Mouse (Mus musculus) spleen, postnatal 4 days (tissue): ENCODE data around the gene 5730522E02Rik.

ENCODE experiments used
- DNase-seq, 2 experiments: peaks; one replicate each; pipeline ENCODE4 v3.0.0; 2022; ENCODE audit warnings: low spot score in 2 of 2

The 5730522E02Rik gene

GRCm38 (mm10) chr11:25679856-25680255 is 530.7 kb downstream of the 5730522E02Rik start:
- DNase-seq: no peak

DNA sequence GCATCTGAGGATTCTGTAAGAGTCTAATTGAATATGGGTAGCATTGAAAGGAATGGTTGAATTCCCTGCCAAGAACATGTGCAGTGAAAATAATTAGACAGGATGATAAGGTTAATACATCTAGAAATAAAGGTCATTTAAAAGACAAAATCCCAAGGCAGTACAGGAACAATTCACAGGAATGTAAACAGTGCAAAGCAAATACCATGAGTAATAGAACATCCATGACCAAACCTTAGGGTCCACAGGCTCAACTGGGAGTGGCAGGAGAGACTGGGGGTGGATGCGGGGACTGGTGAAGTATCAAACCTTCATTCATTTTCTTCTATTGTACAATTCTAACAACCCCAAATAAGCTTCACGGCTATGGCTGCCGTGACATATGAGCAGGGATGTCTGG is 536.4 kb downstream of the 5730522E02Rik start:
- no peak for DNase-seq

GRCm38 (mm10) chr11:25670018-25670417 is 540.5 kb downstream of the 5730522E02Rik start:
- no peak for DNase-seq

DNA sequence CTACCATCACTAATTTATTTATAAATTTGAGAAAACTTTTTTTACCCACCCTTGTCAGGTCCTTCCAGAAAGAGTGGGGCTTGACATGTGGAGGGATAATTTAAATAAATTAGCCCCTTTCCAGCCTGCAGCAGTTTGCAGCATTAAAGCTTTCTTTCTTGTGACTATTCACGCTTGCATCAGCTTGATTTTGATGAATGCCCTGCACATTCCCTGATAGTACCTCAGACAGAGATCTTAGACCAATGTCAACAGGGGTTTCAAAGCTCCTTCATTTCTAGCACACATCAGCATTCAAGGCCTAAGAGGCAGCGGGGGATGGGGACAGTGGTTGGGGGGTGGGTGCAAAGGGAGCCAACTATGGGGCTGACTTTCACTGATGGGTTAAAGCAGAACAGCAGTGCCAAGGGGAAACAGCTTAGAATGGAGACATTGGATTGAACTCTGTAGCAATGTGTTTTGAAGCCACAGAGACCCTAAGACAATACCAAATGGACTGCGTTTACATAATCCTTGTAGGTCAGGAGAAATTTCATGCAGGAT is 545.9 kb downstream of the 5730522E02Rik start:
- DNase-seq: no peak

DNA sequence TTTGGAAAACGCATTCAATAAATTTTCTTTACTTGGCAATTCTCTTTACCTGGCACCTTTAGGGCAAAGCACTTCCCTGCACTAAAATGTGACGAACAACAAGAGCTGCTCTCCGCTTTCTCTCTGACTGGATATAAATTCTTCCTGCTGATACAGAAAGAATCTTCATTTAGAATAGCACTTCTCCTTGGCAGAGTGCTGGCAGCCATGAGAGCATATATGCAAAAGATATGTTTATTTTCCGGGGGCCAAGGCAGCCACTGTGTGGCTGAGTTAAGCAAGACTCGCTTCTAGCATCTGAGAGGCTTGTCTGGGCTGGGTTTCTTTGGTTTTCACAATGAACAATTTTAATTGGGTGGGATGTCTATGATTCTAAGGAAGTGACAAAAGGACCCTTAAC is 564.3 kb downstream of the 5730522E02Rik start:
- DNase-seq: no peak

DNA sequence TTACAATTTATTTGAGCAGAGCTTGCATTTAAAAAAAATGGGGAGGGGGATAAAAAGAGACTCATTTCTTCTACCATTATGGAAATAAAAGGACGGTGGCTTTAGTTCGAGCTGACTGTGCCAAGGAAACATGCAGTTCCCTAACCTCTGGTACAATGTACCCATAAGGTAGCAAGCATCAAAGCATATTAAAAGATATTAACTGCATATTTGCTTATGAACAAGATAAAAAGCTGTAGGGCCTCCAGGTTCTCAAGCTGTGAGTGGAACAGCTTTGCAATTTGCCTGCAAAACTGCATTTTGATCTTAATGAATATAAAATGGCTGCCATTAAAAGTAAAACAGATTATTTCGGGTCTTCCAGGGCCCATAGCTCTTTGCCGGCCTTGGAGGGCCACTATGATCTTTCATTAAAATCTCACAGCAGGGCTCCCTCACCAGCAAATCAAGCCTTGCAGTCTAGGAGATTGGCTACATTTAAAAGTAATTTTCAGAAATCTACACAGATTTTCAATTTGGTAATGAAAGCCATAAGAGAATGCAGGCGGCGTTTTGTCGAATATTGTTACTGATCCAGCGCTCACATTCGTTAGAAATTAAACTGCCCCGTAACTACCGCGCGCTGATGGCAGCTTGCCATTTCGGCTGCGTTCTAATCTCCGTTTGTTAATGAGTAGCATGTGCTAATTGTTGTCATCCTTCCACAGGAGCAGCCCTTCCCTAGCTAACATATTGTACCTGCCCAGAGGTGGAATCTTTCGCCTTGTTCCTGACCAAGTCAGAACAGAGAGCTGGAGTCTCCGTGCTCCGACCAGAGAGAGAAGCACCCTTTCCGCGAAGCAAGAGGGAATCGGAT is 565.6 kb downstream of the 5730522E02Rik start:
- DNase-seq: no peak

DNA sequence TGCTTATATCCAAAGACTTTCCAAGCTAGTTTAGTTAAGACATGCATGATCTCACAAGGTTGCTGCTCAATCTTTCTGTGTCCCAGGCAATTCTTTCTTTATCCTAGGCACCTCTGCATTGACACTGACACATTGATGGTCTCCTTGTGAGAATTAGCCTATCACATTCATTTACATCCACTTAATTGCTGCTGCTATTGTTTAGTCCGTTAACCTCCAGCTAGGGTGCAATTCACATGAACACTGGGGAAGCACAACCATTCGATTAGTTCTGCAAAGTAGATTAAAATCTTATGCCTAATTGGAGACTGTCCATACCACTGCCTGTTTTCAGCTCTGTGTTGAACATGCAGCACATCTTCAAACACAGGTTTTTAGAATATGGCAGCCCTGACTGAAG is 603.7 kb downstream of the 5730522E02Rik start:
- no peak for DNase-seq

DNA sequence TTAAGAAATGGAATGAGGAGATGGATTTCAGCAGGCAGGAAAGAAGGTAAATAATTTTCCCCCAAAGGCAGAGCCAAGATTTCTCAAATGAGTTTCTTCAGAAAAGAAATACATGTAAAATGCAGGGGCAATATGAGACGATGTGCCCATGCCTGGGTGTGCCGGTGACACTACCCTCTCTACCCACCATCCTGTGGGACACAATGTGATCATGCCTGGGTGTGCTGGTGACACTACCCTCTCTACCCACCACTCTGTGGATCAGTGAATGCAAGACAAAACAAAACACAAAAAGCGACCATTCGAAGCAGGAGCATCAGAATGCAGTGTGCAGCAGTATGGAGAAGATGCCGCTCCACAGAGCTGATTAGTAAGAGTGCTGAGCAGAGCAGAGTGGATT is 610.5 kb downstream of the 5730522E02Rik start:
- DNase-seq: no peak

DNA sequence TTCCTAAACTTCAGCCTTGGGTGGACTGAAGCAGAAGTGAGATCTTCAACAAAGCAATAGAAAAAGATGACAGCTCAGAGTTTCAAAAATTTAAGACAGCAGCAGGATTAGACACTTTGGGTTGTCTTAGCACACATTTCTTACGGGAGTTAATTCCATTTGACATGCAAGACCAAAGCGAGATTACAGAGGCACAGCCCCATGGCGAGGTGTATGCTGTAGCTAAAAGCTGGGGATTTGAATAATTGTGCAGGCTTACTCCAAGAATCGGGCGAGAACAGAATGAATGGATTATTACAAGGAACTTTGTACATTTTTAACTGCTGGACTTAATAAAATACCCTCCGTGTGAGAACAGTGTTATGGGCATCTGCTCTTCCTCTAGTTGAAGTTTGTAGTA is 615.3 kb downstream of the 5730522E02Rik start:
- no peak for DNase-seq

DNA sequence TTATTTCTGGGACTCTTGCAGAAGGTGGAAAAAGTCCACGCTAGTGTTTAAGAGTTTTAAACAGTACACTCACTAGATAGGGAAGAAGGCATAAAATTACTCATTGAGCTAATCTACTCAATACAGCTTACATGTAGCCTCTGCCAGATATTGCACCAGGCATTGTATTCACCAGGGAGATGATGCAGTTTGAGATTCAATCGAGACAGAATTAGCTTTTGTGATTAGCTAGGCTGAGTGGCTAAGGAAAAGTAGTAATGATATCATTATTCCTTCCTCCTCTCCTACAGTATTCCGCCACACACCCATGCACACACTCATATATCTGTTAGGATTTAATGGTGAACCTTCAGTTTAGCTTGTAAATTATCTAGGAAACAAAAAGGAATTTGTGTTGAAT is 615.8 kb downstream of the 5730522E02Rik start:
- DNase-seq: no peak

GRCm38 (mm10) chr11:25592268-25592667 is 618.3 kb downstream of the 5730522E02Rik start:
- DNase-seq: no peak

GRCm38 (mm10) chr11:25590215-25590614 is 620.3 kb downstream of the 5730522E02Rik start:
- DNase-seq: no peak

DNA sequence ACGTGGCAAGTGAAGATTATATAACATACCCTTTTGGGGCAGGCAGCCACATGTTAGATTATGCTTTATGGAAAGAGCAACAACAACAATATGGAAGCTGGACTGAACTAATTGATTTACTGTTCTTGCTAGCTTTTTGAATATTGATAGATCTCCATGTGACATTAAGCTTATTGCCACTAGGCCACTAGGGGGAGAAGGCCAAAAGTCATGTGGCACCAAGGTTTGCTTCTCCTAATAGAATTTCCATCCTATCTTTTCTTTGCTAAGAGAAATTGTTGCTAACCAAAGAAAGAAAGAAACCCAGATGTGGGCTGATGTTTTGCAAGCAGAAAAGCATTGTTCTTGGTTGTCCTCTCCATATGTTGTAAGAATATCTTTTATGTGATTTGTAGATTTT is 621.1 kb downstream of the 5730522E02Rik start:
- DNase-seq: no peak

- no peak for DNase-seq
These were observed 636.5 kb downstream of the 5730522E02Rik start for GRCm38 (mm10) chr11:25574129-25574465.

DNA sequence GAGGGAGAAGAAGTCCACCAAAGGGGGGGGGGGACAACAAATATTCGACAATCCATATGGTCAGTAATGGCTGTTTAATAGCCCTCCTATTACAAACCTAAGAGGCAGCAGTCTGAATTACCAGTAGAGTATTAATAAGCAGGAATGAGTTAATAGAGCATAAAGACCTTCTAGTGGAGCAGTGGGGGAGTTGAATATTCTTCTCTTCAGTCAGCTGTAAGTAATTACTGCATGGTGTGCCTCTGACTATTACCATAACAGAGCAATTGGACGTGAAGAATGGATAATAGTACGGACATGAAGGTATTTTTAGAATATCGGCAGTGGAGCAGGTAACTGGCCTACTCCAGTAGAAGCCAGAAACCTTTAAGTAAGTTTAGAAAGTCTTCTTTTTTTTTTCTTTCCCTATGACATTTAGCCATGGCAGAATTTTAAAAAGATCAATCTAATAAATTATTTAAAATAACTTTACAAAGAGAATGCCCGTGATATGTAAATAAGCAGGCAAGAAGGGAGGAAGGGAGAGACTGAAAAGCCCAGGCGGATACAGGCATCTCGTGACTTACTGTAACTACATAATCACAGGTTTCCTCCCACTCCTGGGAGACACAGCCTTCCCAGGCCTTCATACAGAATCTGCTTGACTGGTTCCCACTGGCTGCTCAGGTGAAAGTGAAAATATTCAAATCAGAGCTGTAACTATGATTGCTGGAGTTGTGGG is 637.0 kb downstream of the 5730522E02Rik start:
- no peak for DNase-seq

GRCm38 (mm10) chr11:25571396-25571795 is 639.2 kb downstream of the 5730522E02Rik start:
- no peak for DNase-seq
